Mouse (Mus musculus) E14TG2a.4 (cell line): Measurements from ENCODE around the gene Nkx6-2.

Experiments used
- CTCF ChIP-seq: conservative IDR thresholded peaks from 2 replicates; pipeline ENCODE4 v1.5.1; 2014; ENCODE audit warnings: low read length
- NANOG ChIP-seq: IDR thresholded peaks from 2 replicates; pipeline ENCODE4 v1.6.1; 2014; ENCODE audit warnings: borderline replicate concordance, low read length, mixed read lengths
- POU5F1 ChIP-seq: IDR thresholded peaks from 2 replicates; pipeline ENCODE4 v1.6.1; 2014; ENCODE audit warnings: low read length, borderline replicate concordance

- TF ChIP-seq POU5F1: no peak
- TF ChIP-seq CTCF: no peak
- TF ChIP-seq NANOG: no peak
Measured at GRCm38 (mm10) chr7:139587919-139588318, 5.3 kb upstream of the Nkx6-2 start.
